Mouse (Mus musculus) central nervous system, embryonic 11.5 days (tissue): ENCODE results near the gene Ptbp3. TPM values are rescaled to one million over a fixed set of nuclear protein-coding genes. Genes with fewer than 3 reads are reported as not detected.

Source experiments
- polyA plus RNA-seq: library from polyadenylated mRNA; depleted of rRNA; stranded (reverse); fragments of >200 nt; gene quantifications from 2 replicates; pipeline ENCODE4 v1.2.3, GENCODE M21; 2012; rRNA removed

The Ptbp3 gene
- polyA plus RNA-seq = 13.0 and 32.3 TPM in 2 replicates

GRCm38 (mm10) chr4:59549175-59549976, at the start of gene Ptbp3:
TSS of gene Ptbp3 (minus strand) at chr4:59549364.

GRCm38 (mm10) chr4:59581314-59582185, 32.4 kb upstream of the Ptbp3 start, which contains the start of gene Hsdl2:
TSS of gene Hsdl2 (plus strand) at chr4:59581563.

GRCm38 (mm10) chr4:59437990-59438854, 110.9 kb downstream of the Ptbp3 start, which contains the start of gene Susd1:
TSS of gene Susd1 (minus strand) at chr4:59438633.

Other genes starting within 250 kb of the Ptbp3 start
- 6.0 and 6.7 TPM in 2 replicates for gene Susd1, start 110.7 kb downstream of the Ptbp3 start, polyA plus RNA-seq
- 21.2 and 22.0 TPM in 2 replicates for gene Hsdl2, start 32.2 kb upstream of the Ptbp3 start, polyA plus RNA-seq
- gene E130308A19Rik, start 76.8 kb upstream of the Ptbp3 start, polyA plus RNA-seq = 12.6 and 19.2 TPM in 2 replicates